In the genomic region with DNA sequence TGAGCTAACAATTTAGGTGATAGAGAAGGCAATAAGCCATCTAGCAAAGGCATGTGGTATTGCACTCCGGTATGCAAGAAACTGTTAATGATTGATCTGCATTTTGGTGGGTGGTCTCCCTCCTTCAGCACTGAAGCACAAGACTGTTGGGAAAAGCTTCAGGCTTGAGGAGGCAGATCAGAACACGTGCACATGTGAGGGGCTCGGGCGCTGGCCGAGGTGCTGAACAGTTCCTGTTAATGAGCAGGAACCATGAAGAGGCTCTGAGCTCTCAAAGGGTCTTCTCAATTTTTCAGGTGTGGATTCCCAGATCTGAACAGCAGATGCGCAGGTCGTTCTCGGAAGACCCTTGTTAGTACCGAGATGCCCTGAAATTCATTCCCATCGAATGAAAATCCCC, we compare ENCODE assay signal across 9 mouse cellular contexts. TPM values are rescaled to one million over a fixed set of nuclear protein-coding genes. Genes with fewer than 3 reads are reported as not detected.
A peak's percentile ranks its signal among the peaks of the same experiment; 100 is the strongest.
DNase-seq lines count a peak whose midpoint lies in the region; ATAC-seq lines count a peak whose summit lies in the region.
"Had no signal": no experiment of that assay in that cellular context is flagged by ENCODE, and none has a peak within 500 bp of the region (broad histone marks: within the 10 kb centered on the region; RNA-seq: fewer than 3 reads in every experiment).

No protein-coding gene starts in this region.

- peak; percentile 22 for DNase-seq in right cerebral cortex, postnatal 4 days
- DNase-seq in right cerebral cortex, adult 2 months (ENCODE audit: low spot score in 2 of 2), result no peak
- peak; percentile 83 for DNase-seq in embryo, embryonic 10.5 days (ENCODE audit: low spot score)
- DNase-seq in neural tube, embryonic 10.5 days (ENCODE audit: extremely low spot score, low spot score), result peak; percentile 77
- DNase-seq in spleen, adult 18-20 months, result no peak
- DNase-seq in layer of hippocampus, adult 9-11 months, result no peak

- H3K9me3 ChIP-seq in kidney, embryonic 15.5 days (replicated peaks), result no peaks in the 10 kb centered on the region
- H3K9me3 ChIP-seq: stomach, embryonic 15.5 days had no signal

- H3K27ac ChIP-seq in kidney, embryonic 15.5 days, result no peak overlapping the region
- H3K27ac ChIP-seq: stomach, embryonic 15.5 days had no signal

- 6% methylated on average over 10 of the region's 10 CpGs for WGBS in kidney, embryonic 15.5 days

- H3K36me3 ChIP-seq in kidney, embryonic 15.5 days, result no peaks in the 10 kb centered on the region
- H3K36me3 ChIP-seq: stomach, embryonic 15.5 days had no signal

- H3K27me3 ChIP-seq in kidney, embryonic 15.5 days, result peaks cover 61% of the 10 kb centered on the region

- H3K4me3 ChIP-seq in kidney, embryonic 15.5 days (replicated peaks), result no peak overlapping the region
- H3K4me3 ChIP-seq: stomach, embryonic 15.5 days had no signal

- peaks cover 17% of the 10 kb centered on the region for H3K4me1 ChIP-seq in kidney, embryonic 15.5 days

- peak; percentile 56; the same call in 1 of the 2 replicates for ATAC-seq in kidney, embryonic 15.5 days (replicated peaks; ENCODE audit: low FRiP score)

- no peak overlapping the region for H3K4me2 ChIP-seq in kidney, embryonic 15.5 days
- H3K4me2 ChIP-seq: stomach, embryonic 15.5 days had no signal

- no peak overlapping the region for H3K9ac ChIP-seq in kidney, embryonic 15.5 days
- H3K9ac ChIP-seq: stomach, embryonic 15.5 days had no signal

RNA-seq across cellular contexts. Expression of a gene that starts 1.0 kb away (rescaled TPM):
- polyA plus RNA-seq in kidney, embryonic 15.5 days (2015; fragmentation: Nextera tagmentation; extraction: Ambion mirVana), result not detected in 2 replicates
- polyA plus RNA-seq: liver, embryonic 16.5 days had no signal

RNA-seq across cellular contexts. Expression of a gene that starts 53.3 kb away (rescaled TPM):
- polyA plus RNA-seq in kidney, embryonic 15.5 days (2015; fragmentation: Nextera tagmentation; extraction: Ambion mirVana), result 0.44 and 0.45 TPM in 2 replicates

Comparison
In these comparisons a context has a peak if more than half of its experiments do, and no peak if none do; other contexts are left out.
1. DNase-seq: peak in right cerebral cortex, postnatal 4 days (single experiment), embryo, embryonic 10.5 days (single experiment) and neural tube, embryonic 10.5 days (single experiment); none in right cerebral cortex, adult 2 months (0 of 2), spleen, adult 18-20 months (0 of 2) and layer of hippocampus, adult 9-11 months (single experiment).